Mouse (Mus musculus): ENCODE results near the gene Rph3a. TPM values are rescaled to one million over a fixed set of nuclear protein-coding genes. Genes with fewer than 3 reads are reported as not detected.
"Not testable (repeated sequence)": the region's sequence is repeated elsewhere in the genome, so short reads cannot be mapped to it uniquely, and the experiment has no call there.

Rph3a gene
- total and polyA plus RNA-seq, 3 experiments: not detected

DNA sequence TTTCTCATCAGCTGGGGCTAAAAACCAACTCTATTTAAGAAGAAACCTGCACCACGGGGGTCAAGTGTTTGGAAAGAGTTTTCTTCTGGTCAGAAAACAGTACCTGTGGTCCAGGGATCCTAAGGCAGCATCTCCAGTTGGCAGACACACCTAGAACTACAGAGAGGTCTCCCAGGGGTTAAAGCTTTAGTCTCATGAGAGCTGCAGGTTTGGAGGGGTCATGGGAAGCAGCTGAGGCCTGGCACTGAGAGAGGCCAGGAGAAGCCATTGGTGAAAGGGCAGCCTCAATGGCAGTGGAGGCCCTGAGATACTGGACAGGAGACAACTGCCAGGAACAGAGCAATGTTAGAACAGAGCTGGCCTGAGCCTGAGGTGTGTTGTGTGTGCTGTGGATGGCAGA is 109.2 kb downstream of the Rph3a start:
- no peaks in the 10 kb centered on the region for H3K4me1 ChIP-seq (ENCODE audit: insufficient read depth, low read depth, low read length)
- no peaks in the 10 kb centered on the region for H3K9me3 ChIP-seq (replicated peaks)
- no peak overlapping the region for H3K4me3 ChIP-seq (ENCODE audit: low read depth, low read length)
- H3K36me3 ChIP-seq (replicated peaks): no peaks in the 10 kb centered on the region
- no peaks in the 10 kb centered on the region for H3K27me3 ChIP-seq (ENCODE audit: insufficient read depth, low read length)
- DNase-seq (ENCODE audit: low spot score): no peak
- TF ChIP-seq GATA1 (IDR thresholded peaks at IDR 0.05; ENCODE audit: borderline replicate concordance, low read length) (no peak), GATA2 (IDR thresholded peaks at IDR 0.05; ENCODE audit: borderline replicate concordance, low read depth, low read length) (no peak), POLR2AphosphoS5 (IDR thresholded peaks at IDR 0.05; ENCODE audit: insufficient replicate concordance, low read depth, low read length) (no peak), TAL1 (conservative IDR thresholded peaks at IDR 0.05; ENCODE audit: low read depth, low read length) (no peak), CTCF (IDR thresholded peaks at IDR 0.05; ENCODE audit: low read depth, low read length) (no peak)
- ATAC-seq (ENCODE audit: extremely low read depth, insufficient number of reproducible peaks, low FRiP score, poor library complexity, severe bottlenecking): no peak

GRCm38 (mm10) chr5:120898726-120899125 is 111.2 kb downstream of the Rph3a start:
- no peaks in the 10 kb centered on the region for H3K36me3 ChIP-seq (replicated peaks)
- no peak overlapping the region for H3K4me3 ChIP-seq (ENCODE audit: low read depth, low read length)
- TF ChIP-seq GATA2 (IDR thresholded peaks at IDR 0.05; ENCODE audit: borderline replicate concordance, low read depth, low read length): no peak
- TF ChIP-seq GATA1 (IDR thresholded peaks at IDR 0.05; ENCODE audit: borderline replicate concordance, low read length): no peak
- TF ChIP-seq CTCF (IDR thresholded peaks at IDR 0.05; ENCODE audit: low read depth, low read length): no peak
- TF ChIP-seq TAL1 (conservative IDR thresholded peaks at IDR 0.05; ENCODE audit: low read depth, low read length): no peak
- no peak for TF ChIP-seq POLR2AphosphoS5 (IDR thresholded peaks at IDR 0.05; ENCODE audit: insufficient replicate concordance, low read depth, low read length)
- no peak for ATAC-seq (ENCODE audit: extremely low read depth, insufficient number of reproducible peaks, low FRiP score, poor library complexity, severe bottlenecking)
- H3K9me3 ChIP-seq (replicated peaks): no peaks in the 10 kb centered on the region
- no peaks in the 10 kb centered on the region for H3K4me1 ChIP-seq (ENCODE audit: insufficient read depth, low read depth, low read length)
- no peaks in the 10 kb centered on the region for H3K27me3 ChIP-seq (ENCODE audit: insufficient read depth, low read length)
- DNase-seq (ENCODE audit: low spot score): no peak

GRCm38 (mm10) chr5:120898307-120898706 is 111.6 kb downstream of the Rph3a start:
- no peak for ATAC-seq (ENCODE audit: extremely low read depth, insufficient number of reproducible peaks, low FRiP score, poor library complexity, severe bottlenecking)
- H3K36me3 ChIP-seq (replicated peaks): no peaks in the 10 kb centered on the region
- TF ChIP-seq GATA1 (IDR thresholded peaks at IDR 0.05; ENCODE audit: borderline replicate concordance, low read length): no peak
- no peak for TF ChIP-seq POLR2AphosphoS5 (IDR thresholded peaks at IDR 0.05; ENCODE audit: insufficient replicate concordance, low read depth, low read length)
- no peak for TF ChIP-seq CTCF (IDR thresholded peaks at IDR 0.05; ENCODE audit: low read depth, low read length)
- TF ChIP-seq TAL1 (conservative IDR thresholded peaks at IDR 0.05; ENCODE audit: low read depth, low read length): no peak
- TF ChIP-seq GATA2 (IDR thresholded peaks at IDR 0.05; ENCODE audit: borderline replicate concordance, low read depth, low read length): no peak

DNA sequence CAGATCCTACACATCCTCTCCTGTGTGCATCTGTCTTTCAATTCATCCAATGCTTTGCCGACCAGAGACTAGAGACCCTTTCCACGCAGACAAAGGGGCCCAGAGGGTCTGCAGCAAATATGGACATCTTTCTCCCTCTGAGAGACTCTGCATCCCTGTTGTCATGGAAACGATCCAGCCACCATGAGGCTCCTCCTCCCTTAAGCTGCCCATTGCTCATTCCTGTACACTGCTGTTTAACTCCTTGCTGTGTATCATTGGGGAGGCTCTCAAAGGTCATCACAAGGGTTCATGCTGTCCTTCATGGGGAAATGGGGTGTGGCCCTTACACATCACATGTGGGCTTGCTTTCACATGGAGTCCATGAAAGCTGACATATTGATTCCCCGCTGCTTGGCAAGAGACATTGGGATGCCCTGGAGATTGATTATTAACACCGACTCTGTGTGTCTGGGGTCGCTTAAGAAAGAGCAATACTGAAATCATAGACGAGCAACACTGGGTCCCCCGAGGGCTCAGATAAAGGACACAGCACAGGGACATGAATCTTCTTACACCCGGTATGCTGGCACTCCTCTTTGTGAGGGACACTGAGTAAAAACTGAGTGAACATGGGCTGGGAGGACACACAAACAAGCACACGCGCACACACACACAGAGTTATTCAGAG is 114.5 kb downstream of the Rph3a start:
- Histone ChIP-seq H3K9me3 (replicated peaks) (no peaks in the 10 kb centered on the region), H3K36me3 (replicated peaks) (no peaks in the 10 kb centered on the region), H3K4me3 (ENCODE audit: low read depth, low read length) (no peak overlapping the region), H3K27me3 (ENCODE audit: insufficient read depth, low read length) (no peaks in the 10 kb centered on the region), H3K4me1 (ENCODE audit: insufficient read depth, low read depth, low read length) (no peaks in the 10 kb centered on the region)
- no peak for DNase-seq (ENCODE audit: low spot score)
- TF ChIP-seq GATA2 (IDR thresholded peaks at IDR 0.05; ENCODE audit: borderline replicate concordance, low read depth, low read length): no peak
- TF ChIP-seq GATA1 (IDR thresholded peaks at IDR 0.05; ENCODE audit: borderline replicate concordance, low read length): no peak
- TF ChIP-seq POLR2AphosphoS5 (IDR thresholded peaks at IDR 0.05; ENCODE audit: insufficient replicate concordance, low read depth, low read length): no peak
- no peak for TF ChIP-seq CTCF (IDR thresholded peaks at IDR 0.05; ENCODE audit: low read depth, low read length)
- ATAC-seq (ENCODE audit: extremely low read depth, insufficient number of reproducible peaks, low FRiP score, poor library complexity, severe bottlenecking): no peak

More at GRCm38 (mm10) chr5:120898307-120898706, 111.6 kb downstream of the Rph3a start:
- H3K27me3 ChIP-seq (ENCODE audit: insufficient read depth, low read length): no peaks in the 10 kb centered on the region
- no peaks in the 10 kb centered on the region for H3K9me3 ChIP-seq (replicated peaks)
- DNase-seq (ENCODE audit: low spot score): no peak
- no peaks in the 10 kb centered on the region for H3K4me1 ChIP-seq (ENCODE audit: insufficient read depth, low read depth, low read length)
- H3K4me3 ChIP-seq (ENCODE audit: low read depth, low read length): no peak overlapping the region

GRCm38 (mm10) chr5:120894692-120895091 is 115.2 kb downstream of the Rph3a start:
- not testable (repeated sequence) for H3K9me3 ChIP-seq (replicated peaks); ATAC-seq (ENCODE audit: extremely low read depth, insufficient number of reproducible peaks, low FRiP score, poor library complexity, severe bottlenecking); H3K27me3 ChIP-seq (ENCODE audit: insufficient read depth, low read length)

GRCm38 (mm10) chr5:120893866-120894265 is 116.0 kb downstream of the Rph3a start:
- not testable (repeated sequence) for H3K9me3 ChIP-seq (replicated peaks); H3K36me3 ChIP-seq (replicated peaks); DNase-seq (ENCODE audit: low spot score); H3K27me3 ChIP-seq (ENCODE audit: insufficient read depth, low read length); ATAC-seq (ENCODE audit: extremely low read depth, insufficient number of reproducible peaks, low FRiP score, poor library complexity, severe bottlenecking); H3K4me3 ChIP-seq (ENCODE audit: low read depth, low read length); H3K4me1 ChIP-seq (ENCODE audit: insufficient read depth, low read depth, low read length)

More at GRCm38 (mm10) chr5:120894692-120895091, 115.2 kb downstream of the Rph3a start:
- DNase-seq (ENCODE audit: low spot score); H3K36me3 ChIP-seq (replicated peaks); H3K4me3 ChIP-seq (ENCODE audit: low read depth, low read length); H3K4me1 ChIP-seq (ENCODE audit: insufficient read depth, low read depth, low read length): not testable (repeated sequence)

- no peaks in the 10 kb centered on the region for H3K36me3 ChIP-seq (replicated peaks)
- no peak overlapping the region for H3K4me3 ChIP-seq (ENCODE audit: low read depth, low read length)
- H3K27me3 ChIP-seq (ENCODE audit: insufficient read depth, low read length): no peaks in the 10 kb centered on the region
- H3K4me1 ChIP-seq (ENCODE audit: insufficient read depth, low read depth, low read length): no peaks in the 10 kb centered on the region
- no peak for TF ChIP-seq GATA2 (IDR thresholded peaks at IDR 0.05; ENCODE audit: borderline replicate concordance, low read depth, low read length)
- TF ChIP-seq CTCF (IDR thresholded peaks at IDR 0.05; ENCODE audit: low read depth, low read length): no peak
- TF ChIP-seq GATA1 (IDR thresholded peaks at IDR 0.05; ENCODE audit: borderline replicate concordance, low read length): no peak
- no peak for TF ChIP-seq TAL1 (conservative IDR thresholded peaks at IDR 0.05; ENCODE audit: low read depth, low read length)
- no peak for TF ChIP-seq POLR2AphosphoS5 (IDR thresholded peaks at IDR 0.05; ENCODE audit: insufficient replicate concordance, low read depth, low read length)
- ATAC-seq (ENCODE audit: extremely low read depth, insufficient number of reproducible peaks, low FRiP score, poor library complexity, severe bottlenecking) (no peak), DNase-seq (ENCODE audit: low spot score) (no peak)
- H3K9me3 ChIP-seq (replicated peaks): no peaks in the 10 kb centered on the region
These were observed 117.6 kb downstream of the Rph3a start for GRCm38 (mm10) chr5:120892243-120892660.

DNA sequence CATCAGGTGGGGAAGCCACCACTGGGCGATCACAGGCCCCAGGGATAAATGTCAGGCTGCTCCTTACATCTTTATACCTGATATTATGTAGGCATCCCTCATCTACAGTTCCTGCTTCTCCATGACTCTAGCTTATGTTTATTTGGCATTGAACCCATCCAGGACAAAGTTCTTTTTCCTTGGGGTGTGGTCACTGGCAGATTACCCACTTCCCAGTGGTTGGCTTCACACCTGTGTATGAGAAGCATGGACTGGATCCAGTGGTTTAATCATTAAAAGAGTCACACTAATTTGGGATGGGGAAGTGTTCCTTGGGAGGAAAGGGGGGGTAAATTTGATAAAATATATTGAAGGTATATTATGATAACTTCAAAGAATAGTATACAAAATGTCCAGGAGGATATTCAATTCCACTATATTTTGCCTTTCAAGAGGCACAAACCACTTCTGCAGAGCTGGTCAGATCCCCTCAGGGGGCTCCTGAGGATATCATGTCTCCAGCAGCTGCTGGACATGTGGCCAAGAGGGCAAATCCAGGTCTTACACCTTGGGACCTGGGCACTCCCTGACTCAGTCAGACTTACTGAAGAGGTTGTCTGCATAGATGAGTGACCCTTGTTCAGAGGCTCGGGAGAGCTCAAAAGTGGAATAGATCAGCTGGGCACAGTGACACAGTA is 118.2 kb downstream of the Rph3a start:
- H3K27me3 ChIP-seq (ENCODE audit: insufficient read depth, low read length); H3K4me1 ChIP-seq (ENCODE audit: insufficient read depth, low read depth, low read length); H3K36me3 ChIP-seq (replicated peaks); DNase-seq (ENCODE audit: low spot score); ATAC-seq (ENCODE audit: extremely low read depth, insufficient number of reproducible peaks, low FRiP score, poor library complexity, severe bottlenecking); H3K9me3 ChIP-seq (replicated peaks); H3K4me3 ChIP-seq (ENCODE audit: low read depth, low read length): not testable (repeated sequence)

Measured in G1E (cell line).